Mouse (Mus musculus) neural tube, embryonic 14.5 days (tissue): ENCODE measurements around the gene Adcy2. TPM values are rescaled to one million over a fixed set of nuclear protein-coding genes. Genes with fewer than 3 reads are reported as not detected.

ENCODE experiments used
- ATAC-seq: fragments of 200-750 bp; cut with Nextera tagmentation; 2 replicates; pipeline ENCODE4 v1.8.0; 2017; ENCODE audit warnings: low read depth, mild to moderate bottlenecking, moderate TSS enrichment, moderate library complexity
- H3K27ac ChIP-seq: fragments of 300-500 bp; sonication (generic); 2 replicates; pipeline ENCODE4 v1.5.1; 2014; ENCODE audit warnings: low read depth, mild to moderate bottlenecking, control low read depth, low read length, moderate library complexity, mixed read lengths
- H3K27me3 ChIP-seq: fragments of 300-500 bp; sonication (generic); 2 replicates; pipeline ENCODE4 v1.6.1; 2014; ENCODE audit warnings: low read length; ENCODE audit not compliant: control insufficient read depth, insufficient read depth
- H3K36me3 ChIP-seq: fragments of 300-500 bp; sonication (generic); 2 replicates; pipeline ENCODE4 v1.6.1; 2014; ENCODE audit warnings: low read length, mixed read lengths; ENCODE audit not compliant: control insufficient read depth, insufficient read depth
- H3K4me1 ChIP-seq: fragments of 300-500 bp; sonication (generic); 2 replicates; pipeline ENCODE4 v1.6.1; 2014; ENCODE audit warnings: low read length; ENCODE audit not compliant: control insufficient read depth, insufficient read depth
- H3K4me2 ChIP-seq: fragments of 300-500 bp; sonication (generic); 2 replicates; pipeline ENCODE4 v1.6.1; 2014; ENCODE audit warnings: mild to moderate bottlenecking, low read depth, low read length, control low read depth
- H3K4me3 ChIP-seq: fragments of 300-500 bp; sonication (generic); 2 replicates; pipeline ENCODE4 v1.5.1; 2014; ENCODE audit warnings: low read depth, low read length, control low read depth, mixed read lengths
- H3K9ac ChIP-seq: fragments of 300-500 bp; sonication (generic); replicated peaks from 2 replicates; pipeline ENCODE4 v1.6.1; 2014; ENCODE audit warnings: low read depth, mild to moderate bottlenecking, control low read depth, low read length, mixed read lengths
- H3K9me3 ChIP-seq: fragments of 300-500 bp; sonication (generic); 2 replicates; pipeline ENCODE4 v1.6.1; 2016; ENCODE audit warnings: low read length; ENCODE audit not compliant: control insufficient read depth
- WGBS: fragments of 180-500 bp; shearing (Covaris S2); extraction: QIAGEN DNeasy Blood & Tissue Kit; methylation state at CpG from one replicate; pipeline ENCODE4 v1.1.7; 2014; 5-methylcytosine and 5-hydroxymethylcytosine counted together
- polyA plus RNA-seq: library from polyadenylated mRNA; unstranded; fragments of >200 nt; fragmentation: Nextera tagmentation; extraction: Ambion mirVana; gene quantifications from 2 replicates; pipeline ENCODE4 v1.2.1, GENCODE M21; 2014

The Adcy2 gene
- polyA plus RNA-seq, 1 experiment from 2014 or later: 21.1 TPM

- no peaks in the 10 kb centered on the region for H3K36me3 ChIP-seq
- H3K9ac ChIP-seq: no peak overlapping the region
- no peak overlapping the region for H3K4me2 ChIP-seq
- WGBS: 90% methylated on average over 13 of the region's 13 CpGs
- no peak overlapping the region for H3K27ac ChIP-seq
- no peaks in the 10 kb centered on the region for H3K4me1 ChIP-seq
- H3K4me3 ChIP-seq: no peak overlapping the region
- ATAC-seq: no peak
- H3K27me3 ChIP-seq: no peaks in the 10 kb centered on the region
- no peaks in the 10 kb centered on the region for H3K9me3 ChIP-seq
These were observed 178.3 kb downstream of the Adcy2 start for GRCm38 (mm10) chr13:68820858-68821579.

DNA sequence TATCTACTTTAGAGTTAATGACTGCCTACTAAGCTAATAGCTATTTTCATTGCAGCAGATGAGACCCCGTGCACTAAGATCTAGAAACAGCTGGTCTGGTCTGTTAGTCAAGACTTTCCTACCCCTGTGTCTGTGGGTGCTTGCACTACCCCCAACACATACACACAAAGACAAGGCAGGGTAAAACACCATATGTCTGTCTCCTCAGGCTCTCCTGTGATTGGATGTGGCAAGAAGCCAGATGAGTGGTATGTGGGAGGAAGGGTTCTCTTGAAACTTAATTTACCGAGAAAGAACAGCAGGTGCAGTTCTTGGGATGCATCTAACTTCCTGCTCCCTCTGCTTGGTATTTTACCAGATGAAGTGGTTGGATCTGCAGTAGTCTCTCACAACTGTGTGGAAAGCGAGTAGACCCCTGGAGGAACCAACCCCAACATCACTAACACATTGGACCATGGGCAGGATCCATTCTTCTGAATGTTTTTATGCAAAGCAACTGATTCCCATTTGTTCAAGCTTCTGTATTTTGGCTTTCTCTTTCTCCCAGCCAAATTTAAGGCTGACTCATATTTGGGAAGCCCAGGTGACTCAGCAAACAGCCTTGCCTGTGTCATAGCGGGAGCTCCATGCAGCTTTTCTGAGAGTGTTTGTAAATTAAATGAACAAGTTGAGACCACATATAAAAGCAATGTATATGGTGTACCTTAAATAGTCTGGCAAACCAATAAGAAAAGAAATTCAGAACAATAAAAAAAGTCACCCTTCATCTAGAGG, 183.4 kb downstream of the Adcy2 start:
- 70% methylated on average over 4 of the region's 4 CpGs for WGBS
- Histone ChIP-seq H3K4me3 (no peak overlapping the region), H3K9ac (no peak overlapping the region), H3K27me3 (no peaks in the 10 kb centered on the region), H3K9me3 (no peaks in the 10 kb centered on the region), H3K4me2 (no peak overlapping the region), H3K4me1 (no peaks in the 10 kb centered on the region), H3K27ac (no peak overlapping the region), H3K36me3 (no peaks in the 10 kb centered on the region)
- no peak for ATAC-seq

GRCm38 (mm10) chr13:68811185-68811584, 188.2 kb downstream of the Adcy2 start:
- WGBS: 81% methylated on average over 3 of the region's 3 CpGs
- Histone ChIP-seq H3K27ac (no peak overlapping the region), H3K9ac (no peak overlapping the region), H3K4me3 (no peak overlapping the region), H3K9me3 (no peaks in the 10 kb centered on the region), H3K4me1 (no peaks in the 10 kb centered on the region), H3K27me3 (no peaks in the 10 kb centered on the region), H3K4me2 (no peak overlapping the region), H3K36me3 (no peaks in the 10 kb centered on the region)
- ATAC-seq: no peak

GRCm38 (mm10) chr13:68799777-68800176, 199.6 kb downstream of the Adcy2 start:
- 62% methylated on average over 6 of the region's 6 CpGs for whole genome bisulfite sequencing
- Histone ChIP-seq H3K9ac (no peak overlapping the region), H3K4me2 (no peak overlapping the region), H3K9me3 (no peaks in the 10 kb centered on the region), H3K27me3 (no peaks in the 10 kb centered on the region), H3K36me3 (no peaks in the 10 kb centered on the region), H3K27ac (no peak overlapping the region), H3K4me3 (no peak overlapping the region), H3K4me1 (no peaks in the 10 kb centered on the region)
- ATAC-seq: no peak

DNA sequence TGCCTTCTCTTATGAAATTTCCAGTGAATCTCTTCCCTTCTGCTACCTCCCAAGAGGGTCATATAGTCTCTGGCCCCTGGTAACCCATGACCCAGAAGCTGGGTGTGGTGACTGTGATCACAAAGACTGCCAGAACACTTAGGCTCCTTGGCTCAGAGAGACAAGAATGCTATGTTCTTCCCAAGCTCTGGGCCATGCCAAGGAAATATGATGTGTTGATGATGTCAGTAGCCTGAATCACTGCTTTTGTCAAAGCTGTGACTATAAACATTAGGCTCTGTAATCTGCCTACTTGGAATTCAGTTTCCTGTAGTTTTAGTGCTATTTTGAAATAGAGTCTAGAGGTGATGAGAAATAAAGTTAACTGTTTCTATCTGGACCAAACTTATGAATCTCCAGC, 206.1 kb downstream of the Adcy2 start:
- H3K4me1 ChIP-seq: no peaks in the 10 kb centered on the region
- H3K9me3 ChIP-seq: no peaks in the 10 kb centered on the region
- no peak for ATAC-seq
- no peaks in the 10 kb centered on the region for H3K27me3 ChIP-seq
- H3K4me2 ChIP-seq: no peak overlapping the region
- no peak overlapping the region for H3K27ac ChIP-seq
- H3K4me3 ChIP-seq: no peak overlapping the region
- no peak overlapping the region for H3K9ac ChIP-seq
- no peaks in the 10 kb centered on the region for H3K36me3 ChIP-seq

DNA sequence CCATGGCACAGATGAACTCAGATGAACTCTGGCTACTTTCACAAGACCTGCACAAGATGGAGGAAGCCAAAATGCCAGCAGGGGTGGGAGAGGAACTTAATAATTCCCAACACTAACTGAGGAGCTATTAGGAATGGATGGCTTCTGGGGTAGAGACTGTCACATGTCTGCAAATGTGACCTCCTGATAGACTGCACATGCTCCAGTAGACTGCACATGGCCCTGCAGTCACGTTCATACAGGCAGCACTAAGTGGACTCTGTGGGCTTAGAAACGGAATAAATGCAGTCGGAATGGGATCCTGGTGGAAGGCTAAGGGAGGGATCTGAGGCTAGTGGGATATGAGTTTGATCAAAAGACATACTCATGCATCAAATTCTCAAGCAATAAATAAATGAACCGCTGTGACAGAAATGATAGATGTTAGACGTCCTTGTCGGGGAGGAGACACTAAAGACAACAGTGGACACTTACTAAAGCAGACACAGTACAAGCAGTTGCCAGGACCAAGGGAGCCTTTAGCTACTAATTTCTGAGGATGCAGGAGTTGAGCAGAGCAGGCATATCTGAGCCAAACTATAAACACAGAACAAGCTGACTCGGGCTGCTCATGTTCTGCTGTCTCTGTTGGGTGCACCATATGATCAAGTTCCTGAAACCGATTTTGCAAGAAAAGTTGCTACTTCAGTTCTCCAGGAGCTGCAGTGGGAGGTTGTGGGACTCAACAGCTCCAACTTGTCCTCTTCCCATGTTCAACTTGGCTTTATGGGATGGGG, 211.9 kb downstream of the Adcy2 start:
- no peak overlapping the region for H3K9ac ChIP-seq
- no peaks in the 10 kb centered on the region for H3K36me3 ChIP-seq
- H3K4me1 ChIP-seq: no peaks in the 10 kb centered on the region
- 85% methylated on average over 8 of the region's 8 CpGs for WGBS
- no peak for ATAC-seq
- no peak overlapping the region for H3K27ac ChIP-seq
- H3K4me3 ChIP-seq: no peak overlapping the region
- no peaks in the 10 kb centered on the region for H3K27me3 ChIP-seq
- H3K4me2 ChIP-seq: no peak overlapping the region
- no peaks in the 10 kb centered on the region for H3K9me3 ChIP-seq

- no peak overlapping the region for H3K9ac ChIP-seq
- no peaks in the 10 kb centered on the region for H3K36me3 ChIP-seq
- no peaks in the 10 kb centered on the region for H3K27me3 ChIP-seq
- no peaks in the 10 kb centered on the region for H3K4me1 ChIP-seq
- no peak overlapping the region for H3K4me2 ChIP-seq
- ATAC-seq: no peak
- H3K9me3 ChIP-seq: no peaks in the 10 kb centered on the region
- H3K4me3 ChIP-seq: no peak overlapping the region
- WGBS: 66% methylated on average over 1 of the region's 1 CpGs
- H3K27ac ChIP-seq: no peak overlapping the region
These were observed 216.2 kb downstream of the Adcy2 start for GRCm38 (mm10) chr13:68783096-68783495.

- Histone ChIP-seq H3K9me3 (no peaks in the 10 kb centered on the region), H3K36me3 (no peaks in the 10 kb centered on the region), H3K4me3 (no peak overlapping the region), H3K27me3 (no peaks in the 10 kb centered on the region), H3K27ac (no peak overlapping the region), H3K4me1 (no peaks in the 10 kb centered on the region), H3K9ac (no peak overlapping the region), H3K4me2 (no peak overlapping the region)
- 88% methylated on average over 6 of the region's 6 CpGs for WGBS
- no peak for ATAC-seq
These were observed 221.2 kb downstream of the Adcy2 start for GRCm38 (mm10) chr13:68778011-68778672.
